Mouse (Mus musculus): ENCODE data around the gene Dkk3.
"Not testable (repeated sequence)": the region's sequence is repeated elsewhere in the genome, so short reads cannot be mapped to it uniquely, and the experiment has no call there.

The Dkk3 gene

GRCm38 (mm10) chr7:112169955-112170692 lies 11.3 kb upstream of the Dkk3 start:
- DNase-seq (ENCODE audit: low read depth, low spot score) = no peak

GRCm38 (mm10) chr7:112165593-112165992 lies 6.7 kb upstream of the Dkk3 start:
- DNase-seq (ENCODE audit: low read depth, low spot score) = no peak

GRCm38 (mm10) chr7:112165032-112165431 lies 6.2 kb upstream of the Dkk3 start:
- not testable (repeated sequence) for DNase-seq (ENCODE audit: low read depth, low spot score)

- no peak for DNase-seq (ENCODE audit: low read depth, low spot score)
Observed at GRCm38 (mm10) chr7:112164430-112164829, 5.6 kb upstream of the Dkk3 start.

- DNase-seq (ENCODE audit: low read depth, low spot score) = no peak
Observed at GRCm38 (mm10) chr7:112159835-112160234, 978 bp upstream of the Dkk3 start.

- no peak for DNase-seq (ENCODE audit: low read depth, low spot score)
Observed at GRCm38 (mm10) chr7:112158316-112158741, 528 bp downstream of the Dkk3 start.

GRCm38 (mm10) chr7:112157584-112158315 lies 1.1 kb downstream of the Dkk3 start:
- no peak for DNase-seq (ENCODE audit: low read depth, low spot score)

GRCm38 (mm10) chr7:112155194-112155593 lies 3.7 kb downstream of the Dkk3 start:
- DNase-seq (ENCODE audit: low read depth, low spot score) = no peak

- DNase-seq (ENCODE audit: low read depth, low spot score) = no peak
Observed at GRCm38 (mm10) chr7:112154445-112154844, 4.4 kb downstream of the Dkk3 start.

- DNase-seq (ENCODE audit: low read depth, low spot score) = no peak
Observed at GRCm38 (mm10) chr7:112149113-112149512, 9.7 kb downstream of the Dkk3 start.

GRCm38 (mm10) chr7:112147979-112148378 lies 10.9 kb downstream of the Dkk3 start:
- no peak for DNase-seq (ENCODE audit: low read depth, low spot score)

- peak; percentile 53 for DNase-seq (ENCODE audit: low read depth, low spot score)
Observed at GRCm38 (mm10) chr7:112144646-112145179, 14.1 kb downstream of the Dkk3 start.

- no peak for DNase-seq (ENCODE audit: low read depth, low spot score)
Observed at GRCm38 (mm10) chr7:112143978-112144377, 14.9 kb downstream of the Dkk3 start.

GRCm38 (mm10) chr7:112143090-112143500 lies 15.8 kb downstream of the Dkk3 start:
- DNase-seq (ENCODE audit: low read depth, low spot score) = no peak

- DNase-seq (ENCODE audit: low read depth, low spot score) = no peak
Observed at GRCm38 (mm10) chr7:112142616-112143015, 16.2 kb downstream of the Dkk3 start.

GRCm38 (mm10) chr7:112140725-112141124 lies 18.1 kb downstream of the Dkk3 start:
- DNase-seq (ENCODE audit: low read depth, low spot score) = no peak

GRCm38 (mm10) chr7:112138509-112139405 lies 20.1 kb downstream of the Dkk3 start:
- no peak for DNase-seq (ENCODE audit: low read depth, low spot score)

- DNase-seq (ENCODE audit: low read depth, low spot score) = no peak
Observed at GRCm38 (mm10) chr7:112138168-112138508, 20.7 kb downstream of the Dkk3 start.

GRCm38 (mm10) chr7:112136537-112136936 lies 22.3 kb downstream of the Dkk3 start:
- DNase-seq (ENCODE audit: low read depth, low spot score) = no peak

- no peak for DNase-seq (ENCODE audit: low read depth, low spot score)
Observed at GRCm38 (mm10) chr7:112135161-112135560, 23.7 kb downstream of the Dkk3 start.

GRCm38 (mm10) chr7:112133277-112133676 lies 25.6 kb downstream of the Dkk3 start:
- no peak for DNase-seq (ENCODE audit: low read depth, low spot score)

- no peak for DNase-seq (ENCODE audit: low read depth, low spot score)
Observed at GRCm38 (mm10) chr7:112132005-112132404, 26.9 kb downstream of the Dkk3 start.

All from forelimb bud, embryonic 11.5 days (tissue).